In genomic region chr15:103147422-103147690, GRCm38 (mm10) we compare ENCODE assay signal across 7 mouse cellular contexts. TPM values are rescaled to one million over a fixed set of nuclear protein-coding genes. Genes with fewer than 3 reads are reported as not detected.
DNase-seq lines count a peak whose midpoint lies in the region; ATAC-seq lines count a peak whose summit lies in the region.

No protein-coding gene starts in this region.

- 10% methylated on average over 3 of the region's 3 CpGs for WGBS in hindbrain, embryonic 11.5 days
- 16% methylated on average over 3 of the region's 3 CpGs for WGBS in midbrain, embryonic 10.5 days
- 20% methylated on average over 3 of the region's 3 CpGs for WGBS in liver, embryonic 12.5 days (ENCODE audit: insufficient replicate concordance)

- peaks cover 45% of the 10 kb centered on the region for H3K4me1 ChIP-seq in megakaryocyte, embryonic 14.5 days
- H3K4me1 ChIP-seq in hindbrain, embryonic 11.5 days (replicated peaks; ENCODE audit: control insufficient read depth, insufficient read depth, low read length), result 0 out of 2 replicates have a peak, but pooled peaks cover 3% of the 10 kb centered on the region
- H3K4me1 ChIP-seq in midbrain, embryonic 10.5 days, result peaks cover 17% of the 10 kb centered on the region
- no peaks in the 10 kb centered on the region for H3K4me1 ChIP-seq in liver, embryonic 12.5 days

- peak overlapping the region; percentile 79; the same call in 1 of the 2 replicates for H3K4me2 ChIP-seq in hindbrain, embryonic 11.5 days (replicated peaks; ENCODE audit: low read depth, low read length)
- H3K4me2 ChIP-seq in liver, embryonic 12.5 days, result no peak overlapping the region

- no peaks in the 10 kb centered on the region for H3K9me3 ChIP-seq in megakaryocyte, embryonic 14.5 days
- H3K9me3 ChIP-seq in hindbrain, embryonic 11.5 days (ENCODE audit: control insufficient read depth, low read length), result no peaks in the 10 kb centered on the region
- H3K9me3 ChIP-seq in midbrain, embryonic 10.5 days (replicated peaks), result no peaks in the 10 kb centered on the region
- H3K9me3 ChIP-seq in liver, embryonic 12.5 days (replicated peaks), result no peaks in the 10 kb centered on the region

- H3K27me3 ChIP-seq in megakaryocyte, embryonic 14.5 days (replicated peaks), result peaks cover 65% of the 10 kb centered on the region
- H3K27me3 ChIP-seq in hindbrain, embryonic 11.5 days (ENCODE audit: control insufficient read depth, insufficient read depth, low read length), result peaks cover 26% of the 10 kb centered on the region
- H3K27me3 ChIP-seq in midbrain, embryonic 10.5 days (ENCODE audit: low read depth, poor library complexity, severe bottlenecking), result peaks cover 79% of the 10 kb centered on the region
- H3K27me3 ChIP-seq in liver, embryonic 12.5 days (replicated peaks), result peaks cover 88% of the 10 kb centered on the region

- no peak for DNase-seq in hindbrain, embryonic 11.5 days (ENCODE audit: low spot score)
- no peak for DNase-seq in midbrain, embryonic 10.5 days (ENCODE audit: low spot score)
- no peak for DNase-seq in cerebellum, adult 9-11 months
- DNase-seq in left cerebral cortex, postnatal 4 days, result no peak

- peak overlapping the region; percentile 64; the same call in 1 of the 2 replicates for H3K9ac ChIP-seq in hindbrain, embryonic 11.5 days (ENCODE audit: low read depth, low read length)
- H3K9ac ChIP-seq in liver, embryonic 12.5 days, result no peak overlapping the region

- no peak for ATAC-seq in megakaryocyte, adult 5-6 weeks (ENCODE audit: poor library complexity, severe bottlenecking)
- ATAC-seq in hindbrain, embryonic 11.5 days (ENCODE audit: low FRiP score), result peak; percentile 46; the same call in 1 of the 2 replicates
- no peak for ATAC-seq in liver, embryonic 12.5 days

- H3K4me3 ChIP-seq in megakaryocyte, embryonic 14.5 days (replicated peaks), result peak overlapping the region; percentile 87
- no peak overlapping the region for H3K4me3 ChIP-seq in hindbrain, embryonic 11.5 days (ENCODE audit: low read depth, low read length)
- peak overlapping the region; percentile 60 for H3K4me3 ChIP-seq in midbrain, embryonic 10.5 days
- no peak overlapping the region for H3K4me3 ChIP-seq in liver, embryonic 12.5 days

- intact Hi-C loops in left cerebral cortex, postnatal 4 days (cut with DNase I), result no loop called here

- H3K36me3 ChIP-seq in megakaryocyte, embryonic 14.5 days (replicated peaks; ENCODE audit: low read length), result no peaks in the 10 kb centered on the region
- H3K36me3 ChIP-seq in hindbrain, embryonic 11.5 days (ENCODE audit: control insufficient read depth, insufficient read depth, low read length), result no peaks in the 10 kb centered on the region
- H3K36me3 ChIP-seq in midbrain, embryonic 10.5 days, result no peaks in the 10 kb centered on the region
- H3K36me3 ChIP-seq in liver, embryonic 12.5 days, result no peaks in the 10 kb centered on the region

- no peak overlapping the region for H3K27ac ChIP-seq in hindbrain, embryonic 11.5 days (ENCODE audit: low read depth, low read length)
- H3K27ac ChIP-seq in midbrain, embryonic 10.5 days (replicated peaks), result no peak overlapping the region
- no peak overlapping the region for H3K27ac ChIP-seq in liver, embryonic 12.5 days

RNA-seq across cellular contexts. Expression of gene Smug1, which starts 19.5 kb away (rescaled TPM):
- 0.73 and 2.1 TPM in 2 replicates for polyA plus RNA-seq in megakaryocyte, embryonic 14.5 days (2012; ENCODE audit: insufficient read depth, low replicate concordance)
- 2.8 and 3.9 TPM in 2 replicates for total RNA-seq in megakaryocyte, adult 5-6 weeks (2015)
- total RNA-seq in megakaryocyte, adult 5-6 weeks (2017), result 3.3 and 3.8 TPM in 2 replicates
- polyA plus RNA-seq in hindbrain, embryonic 11.5 days (2014; fragmentation: Nextera tagmentation; extraction: Ambion mirVana), result 23.9 and 35.8 TPM in 2 replicates
- polyA plus RNA-seq in midbrain, embryonic 10.5 days (2016; fragmentation: Nextera tagmentation; extraction: Ambion mirVana), result 24.6 and 26.4 TPM in 2 replicates
- 10 to 100 TPM; 26.4 to 27.4 TPM for total RNA-seq in left cerebral cortex, postnatal 4 days (2021)
- polyA plus RNA-seq in liver, embryonic 12.5 days (2016; fragmentation: Nextera tagmentation; extraction: Ambion mirVana), result 6.7 and 7.8 TPM in 2 replicates

Comparison
In these comparisons a context has a peak if more than half of its experiments do, and no peak if none do; other contexts are left out.
1. H3K4me3 ChIP-seq: peak in megakaryocyte, embryonic 14.5 days (single experiment) and midbrain, embryonic 10.5 days (single experiment); none in hindbrain, embryonic 11.5 days (single experiment) and liver, embryonic 12.5 days (single experiment).